Mouse (Mus musculus): ENCODE data around the gene Tmem39a. TPM values are rescaled to one million over a fixed set of nuclear protein-coding genes. Genes with fewer than 3 reads are reported as not detected.

Gene Tmem39a
- total RNA-seq, 2 experiments from 2014 or later, result 24.3 to 25.3 TPM

- no peak for DNase-seq (ENCODE audit: low spot score in 2 of 2)
Observed at GRCm38 (mm10) chr16:38587163-38587562, 28.7 kb downstream of the Tmem39a start.

DNA sequence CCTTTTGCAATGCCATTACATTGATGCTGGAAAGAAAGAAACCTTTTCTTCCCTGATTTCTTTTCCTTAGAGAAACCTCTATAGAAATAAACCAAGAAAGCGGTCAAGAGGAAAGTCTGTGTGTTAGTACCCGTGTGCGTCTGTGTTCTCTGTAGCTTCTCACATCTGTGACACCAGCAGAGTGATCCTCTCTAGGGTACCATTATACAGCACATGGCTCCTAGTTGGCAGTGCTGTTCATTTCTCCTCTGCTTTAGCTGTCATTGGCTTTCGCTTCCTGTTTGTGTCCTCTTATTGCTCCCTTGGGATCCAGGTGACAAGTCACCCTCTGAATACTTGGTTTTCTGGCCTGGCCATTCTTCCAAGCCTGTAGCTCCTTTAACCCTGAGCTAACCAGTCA is 29.1 kb downstream of the Tmem39a start:
- DNase-seq (ENCODE audit: low spot score in 2 of 2), result no peak

DNA sequence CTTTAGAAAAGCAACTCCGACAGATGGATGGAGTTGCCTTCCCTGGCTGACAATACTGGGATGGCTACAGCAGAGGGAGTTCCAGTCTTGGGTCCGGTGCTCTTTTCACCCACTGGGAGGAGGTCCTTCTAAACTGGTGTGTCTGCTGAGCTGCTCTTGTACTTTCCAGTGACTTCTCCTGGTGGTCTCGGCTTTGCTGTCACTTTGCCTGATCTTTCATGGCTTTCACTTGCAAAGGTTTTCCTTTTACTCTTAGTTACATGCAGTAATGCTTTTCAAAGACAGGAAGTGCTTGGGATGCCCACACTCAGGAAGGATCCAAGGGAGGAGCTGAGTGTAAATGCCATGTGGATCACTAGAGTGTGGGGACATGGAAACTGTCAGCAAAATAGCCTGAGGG is 33.0 kb downstream of the Tmem39a start:
- no peak for DNase-seq (ENCODE audit: low spot score in 2 of 2)

DNA sequence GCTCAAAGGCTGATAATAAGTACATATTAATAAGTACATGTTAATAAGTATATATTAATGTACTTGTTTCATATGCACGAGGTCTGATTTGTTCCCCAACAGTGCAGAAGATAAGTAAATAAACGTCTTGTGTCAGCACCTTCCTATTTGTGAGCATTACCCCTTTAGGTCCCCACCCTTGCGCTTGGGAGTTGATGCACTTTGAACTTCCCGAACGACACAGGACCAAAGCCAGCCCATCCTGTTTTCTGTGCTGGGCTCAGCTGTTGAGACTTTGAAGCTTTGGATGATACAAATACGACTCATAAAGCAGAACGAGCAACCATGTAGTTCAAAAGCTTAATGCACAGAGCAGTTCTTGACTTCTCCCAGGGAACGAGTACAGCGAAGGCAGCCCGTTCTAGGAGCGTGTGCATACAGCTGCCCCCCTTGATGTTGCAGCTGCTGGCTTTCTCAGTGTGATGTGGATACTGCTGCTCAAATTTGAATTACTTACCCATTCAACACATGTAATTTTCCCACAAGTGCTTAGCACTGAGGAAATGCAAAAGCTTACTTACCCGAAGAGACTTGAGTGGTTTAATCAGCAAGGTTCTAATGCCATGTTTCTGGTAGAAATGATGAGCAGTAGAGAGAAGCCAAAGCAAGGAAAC is 33.7 kb downstream of the Tmem39a start:
- DNase-seq (ENCODE audit: low spot score in 2 of 2), result no peak

GRCm38 (mm10) chr16:38592946-38593345 is 34.4 kb downstream of the Tmem39a start:
- DNase-seq (ENCODE audit: low spot score in 2 of 2), result no peak

DNA sequence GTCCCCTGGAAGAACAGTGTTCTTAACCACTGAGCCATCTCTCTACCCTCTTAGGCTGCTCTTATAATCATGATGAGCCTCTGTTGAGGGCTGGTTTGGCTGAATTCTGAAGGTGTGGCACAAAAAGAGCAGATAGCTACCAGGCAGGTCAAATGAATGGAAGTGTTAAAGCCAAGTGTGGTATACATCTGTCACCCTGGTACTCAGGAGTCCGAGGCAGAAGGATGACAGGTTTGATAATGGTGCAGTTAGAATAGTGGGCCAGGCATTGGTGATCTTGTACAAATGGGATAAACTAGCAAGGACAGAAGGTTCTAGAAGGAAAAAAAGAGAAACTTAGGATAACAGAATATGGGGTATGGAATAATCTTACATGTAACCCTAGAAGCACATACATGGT is 35.9 kb downstream of the Tmem39a start:
- DNase-seq (ENCODE audit: low spot score in 2 of 2), result no peak

DNA sequence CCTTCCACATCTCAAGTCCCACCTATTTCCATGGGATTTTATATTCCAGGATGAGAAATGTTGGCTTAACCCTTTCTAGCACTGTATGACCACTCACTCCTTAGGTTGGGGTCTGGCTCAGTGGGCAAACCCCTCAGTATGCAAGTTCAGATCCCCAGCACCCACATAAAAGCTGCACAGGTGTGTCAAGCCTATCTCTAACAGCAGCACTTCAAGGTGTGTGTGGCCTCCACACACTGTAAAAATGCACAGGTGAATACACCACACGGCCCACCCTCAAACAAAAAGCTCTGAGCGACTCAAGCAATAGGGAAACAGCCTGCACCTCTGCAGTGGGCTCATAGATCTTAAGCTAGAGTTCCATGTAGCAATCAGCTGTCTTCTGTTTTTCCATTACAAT is 37.6 kb downstream of the Tmem39a start:
- DNase-seq (ENCODE audit: low spot score in 2 of 2), result no peak

GRCm38 (mm10) chr16:38596651-38597050 is 38.2 kb downstream of the Tmem39a start:
- DNase-seq (ENCODE audit: low spot score in 2 of 2), result no peak

DNA sequence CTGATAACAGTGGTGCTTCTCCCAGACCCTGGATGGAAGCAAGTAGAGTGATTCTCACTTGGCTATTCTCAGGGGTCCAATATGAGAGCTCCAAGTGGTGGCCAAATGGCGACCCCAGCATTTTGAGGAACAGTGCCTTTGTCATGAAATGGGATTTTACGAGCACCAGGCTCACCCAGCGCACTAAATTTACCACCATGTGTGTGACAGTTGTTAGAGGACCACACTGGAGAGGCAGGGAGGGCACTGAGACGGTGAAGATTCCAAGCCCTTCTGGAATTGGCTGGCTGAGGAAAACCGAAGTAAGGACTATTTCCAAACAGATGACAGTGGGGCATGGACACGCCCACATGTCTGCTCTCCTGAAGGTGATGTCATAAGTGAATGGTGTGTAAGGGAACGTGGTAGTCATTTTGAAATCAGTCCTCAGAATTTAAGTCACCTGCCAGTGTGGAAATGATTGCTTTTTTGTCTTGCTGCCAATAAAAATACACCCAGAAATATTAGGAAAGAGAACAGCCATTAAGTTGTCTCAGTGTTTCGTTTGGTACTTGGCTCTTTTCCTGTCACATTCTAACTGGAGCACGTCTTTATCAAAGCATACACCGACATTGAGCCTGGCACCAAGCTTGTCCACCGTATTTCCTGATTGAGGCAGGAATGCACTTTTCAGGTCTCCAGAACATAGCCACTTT is 40.6 kb downstream of the Tmem39a start:
- no peak for DNase-seq (ENCODE audit: low spot score in 2 of 2)

- DNase-seq (ENCODE audit: low spot score in 2 of 2), result peak; percentile 41 to 57
Observed at GRCm38 (mm10) chr16:38602989-38603804, 44.7 kb downstream of the Tmem39a start.

DNA sequence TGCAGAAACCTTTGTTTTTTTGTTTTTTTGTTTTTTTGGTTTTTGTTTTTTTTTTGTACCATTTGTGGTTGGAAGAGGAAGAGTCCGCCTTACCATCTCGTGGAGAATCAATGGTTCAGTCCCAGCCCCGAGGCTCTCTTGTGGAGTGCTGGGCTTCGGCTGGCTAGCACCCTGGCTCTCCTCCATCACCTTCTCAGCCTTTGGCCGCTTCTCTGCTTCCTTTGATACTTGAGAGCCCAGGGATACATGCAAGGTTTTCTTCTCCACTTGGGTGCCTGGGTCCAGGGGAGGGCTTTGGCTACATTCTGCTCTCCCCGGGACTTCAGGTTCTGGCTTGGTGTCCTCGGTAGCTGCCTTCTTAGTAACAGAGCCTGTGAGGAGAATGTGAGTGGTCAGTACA is 48.0 kb downstream of the Tmem39a start:
- DNase-seq (ENCODE audit: low spot score in 2 of 2), result no peak

- no peak for DNase-seq (ENCODE audit: low spot score in 2 of 2)
Observed at GRCm38 (mm10) chr16:38608687-38609086, 50.2 kb downstream of the Tmem39a start.

- no peak for DNase-seq (ENCODE audit: low spot score in 2 of 2)
Observed at GRCm38 (mm10) chr16:38609092-38609491, 50.6 kb downstream of the Tmem39a start.

DNA sequence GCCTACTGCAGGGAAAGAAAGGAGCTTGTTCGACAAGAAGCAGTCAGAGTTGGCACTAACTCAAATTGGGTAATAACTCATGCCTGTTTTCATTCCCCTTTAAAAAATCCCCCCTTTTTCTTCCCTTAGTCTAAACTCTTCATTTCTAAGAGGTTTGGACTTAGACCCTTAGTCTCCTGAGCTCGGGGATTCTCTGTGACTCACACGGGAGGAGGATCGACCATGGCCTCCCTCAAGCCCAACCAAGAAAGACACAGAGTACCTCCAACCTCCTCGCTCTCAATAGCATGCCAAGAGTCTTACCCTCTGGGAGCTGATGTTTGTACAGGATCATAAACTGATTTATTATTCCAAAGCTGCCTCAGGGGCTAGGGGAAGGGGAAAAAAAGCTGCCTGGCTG is 54.1 kb downstream of the Tmem39a start:
- no peak for DNase-seq (ENCODE audit: low spot score in 2 of 2)

- no peak for DNase-seq (ENCODE audit: low spot score in 2 of 2)
Observed at GRCm38 (mm10) chr16:38613646-38614045, 55.1 kb downstream of the Tmem39a start.

- DNase-seq (ENCODE audit: low spot score in 2 of 2), result no peak
Observed at GRCm38 (mm10) chr16:38617977-38618376, 59.5 kb downstream of the Tmem39a start.

DNA sequence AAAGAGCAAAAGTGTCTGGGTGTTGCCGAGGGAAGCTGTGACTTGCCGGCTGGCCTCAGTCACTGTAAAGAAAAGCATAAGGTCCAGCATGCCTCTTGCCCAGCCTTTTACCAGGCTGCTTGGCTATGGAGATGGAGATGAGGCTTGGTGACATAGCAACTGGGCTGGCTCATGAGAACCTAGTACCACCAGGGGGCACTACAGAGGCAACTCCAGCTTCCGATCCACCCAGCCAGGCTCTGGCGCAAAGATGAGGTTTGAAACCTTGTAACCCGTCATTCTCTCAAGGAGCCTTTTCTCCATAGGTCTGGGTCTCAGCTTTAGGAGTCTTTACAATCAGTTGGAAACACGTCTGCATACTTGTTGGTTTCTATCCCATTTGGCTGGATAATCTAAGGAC is 60.6 kb downstream of the Tmem39a start:
- peak; percentile 83 to 86 for DNase-seq (ENCODE audit: low spot score in 2 of 2)

DNA sequence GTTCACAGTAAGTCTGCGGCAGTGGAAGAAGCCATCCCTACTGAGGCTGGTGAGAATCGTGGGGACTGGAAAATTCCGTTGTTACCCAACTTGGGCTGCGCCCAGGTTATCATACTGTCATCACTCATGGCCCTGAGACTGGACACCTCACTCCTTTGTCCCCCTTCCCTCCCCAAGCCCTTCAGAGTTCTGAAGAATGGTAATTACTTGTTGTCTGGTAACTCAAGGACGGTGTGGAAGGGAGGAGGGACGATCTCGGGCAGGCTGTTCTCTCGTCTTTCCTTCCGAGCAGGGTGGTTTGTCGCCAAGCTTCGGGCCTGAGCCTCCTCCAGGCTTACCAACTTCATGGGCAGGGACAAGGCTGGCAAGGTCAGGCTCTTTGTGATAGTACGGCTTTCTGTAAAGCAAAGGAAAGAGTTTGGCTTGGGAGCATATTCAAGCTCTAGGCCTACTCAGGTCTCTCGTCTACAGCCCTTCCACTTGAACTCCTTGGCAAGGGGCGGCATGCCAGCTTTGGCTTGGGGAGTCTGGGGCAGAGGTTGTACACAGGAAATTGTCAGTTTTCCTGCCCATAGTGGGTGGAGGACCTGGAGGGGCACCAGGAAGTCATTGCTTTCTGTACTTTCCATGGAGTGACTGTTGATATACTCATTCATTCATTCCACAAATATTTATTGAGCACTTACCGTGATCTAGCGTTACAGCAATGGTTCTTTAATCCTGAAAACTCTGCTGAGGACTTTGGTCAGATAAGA is 62.4 kb downstream of the Tmem39a start:
- DNase-seq (ENCODE audit: low spot score in 2 of 2), result no peak

- no peak for DNase-seq (ENCODE audit: low spot score in 2 of 2)
Observed at GRCm38 (mm10) chr16:38622283-38622682, 63.8 kb downstream of the Tmem39a start.

DNA sequence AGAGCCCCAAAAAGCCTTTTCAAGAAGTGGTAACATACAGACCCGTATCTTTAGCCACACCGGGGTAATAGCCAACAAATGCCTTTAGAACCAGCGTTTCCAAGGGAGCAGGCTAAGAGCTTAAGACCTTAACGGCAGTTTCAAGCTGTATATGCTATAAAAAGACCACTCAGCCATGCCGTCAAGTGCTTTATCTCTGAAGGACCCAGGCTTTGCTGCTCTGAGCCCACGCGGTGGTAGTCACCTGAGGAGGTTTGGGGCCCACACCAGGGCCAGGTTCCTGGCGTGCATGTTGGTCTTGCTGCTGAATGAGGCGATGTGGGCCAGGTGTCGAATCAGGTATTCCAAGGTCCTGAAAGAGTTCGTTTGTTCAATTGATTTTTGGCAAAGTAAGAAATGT is 65.8 kb downstream of the Tmem39a start:
- no peak for DNase-seq (ENCODE audit: low spot score in 2 of 2)

GRCm38 (mm10) chr16:38625411-38625810 is 66.9 kb downstream of the Tmem39a start:
- DNase-seq (ENCODE audit: low spot score in 2 of 2), result no peak

All from layer of hippocampus, postnatal 10 days (tissue).